Mouse (Mus musculus): ENCODE measurements around the gene Aldh9a1.

Aldh9a1 gene

DNA sequence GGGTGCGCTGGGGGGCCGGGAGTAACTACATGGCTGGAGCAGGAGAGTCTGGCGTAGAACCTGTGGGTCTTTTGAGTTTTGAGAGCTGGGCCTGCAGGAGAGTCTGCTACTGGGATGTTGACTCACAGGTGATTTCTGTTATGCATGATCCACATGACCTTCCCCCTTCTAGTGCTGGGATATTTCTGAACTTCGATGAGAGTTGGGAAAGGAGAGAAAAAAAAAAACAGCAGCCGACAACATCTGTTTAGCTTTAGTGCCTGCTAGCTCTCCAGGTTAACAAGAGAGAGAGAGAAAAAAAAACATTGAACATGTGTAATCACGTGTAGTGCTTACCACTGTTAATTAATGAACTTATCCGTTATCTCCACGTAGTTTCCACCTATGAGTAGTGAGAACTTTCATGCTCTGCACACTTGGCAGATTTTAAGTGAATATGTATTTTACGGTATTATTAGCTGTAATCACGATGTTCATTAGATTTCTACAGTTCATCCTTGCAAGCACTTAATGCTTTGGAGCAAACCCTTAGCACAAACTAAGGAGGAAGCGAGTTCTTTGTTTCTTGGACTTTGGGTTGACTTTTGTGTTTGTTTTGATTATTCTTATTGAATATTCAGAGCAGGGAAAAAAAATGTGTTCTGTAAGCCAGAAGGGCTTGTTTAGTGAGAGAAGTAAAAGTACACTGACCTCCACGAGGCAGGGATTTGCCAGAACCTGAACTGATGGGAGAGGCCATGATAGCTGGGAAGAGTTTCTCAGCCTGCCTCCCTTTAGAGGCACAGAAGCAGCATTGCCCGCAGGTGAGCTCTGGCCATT lies 1.0 kb downstream of the Aldh9a1 start:
- DNase-seq (ENCODE audit: low spot score) = no peak

GRCm38 (mm10) chr1:167352403-167352802 lies 2.6 kb downstream of the Aldh9a1 start:
- DNase-seq (ENCODE audit: low spot score) = no peak

DNA sequence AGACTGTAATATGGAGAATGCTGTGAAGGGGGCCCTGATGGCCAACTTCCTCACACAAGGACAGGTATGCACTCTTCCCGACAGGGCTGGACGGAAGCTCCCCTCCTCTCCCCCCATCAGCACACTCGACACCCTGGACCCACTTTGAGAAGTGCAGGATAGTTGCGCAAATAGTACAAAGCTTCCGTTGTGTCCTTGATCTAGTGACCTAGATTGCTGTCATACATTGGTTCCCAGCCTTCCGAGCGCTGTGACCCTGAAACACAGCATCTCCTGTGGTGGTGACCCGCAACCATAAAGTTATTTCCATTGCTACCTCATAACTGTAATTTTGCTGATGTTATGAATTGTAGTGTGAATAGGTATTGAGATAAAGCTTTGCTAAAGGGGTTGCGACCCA lies 7.6 kb downstream of the Aldh9a1 start:
- no peak for DNase-seq (ENCODE audit: low spot score)

GRCm38 (mm10) chr1:167358731-167359130 lies 8.9 kb downstream of the Aldh9a1 start:
- DNase-seq (ENCODE audit: low spot score) = no peak

- no peak for DNase-seq (ENCODE audit: low spot score)
These were observed 10.5 kb downstream of the Aldh9a1 start for GRCm38 (mm10) chr1:167360268-167360667.

GRCm38 (mm10) chr1:167362819-167363218 lies 13.0 kb downstream of the Aldh9a1 start:
- DNase-seq (ENCODE audit: low spot score) = no peak

DNA sequence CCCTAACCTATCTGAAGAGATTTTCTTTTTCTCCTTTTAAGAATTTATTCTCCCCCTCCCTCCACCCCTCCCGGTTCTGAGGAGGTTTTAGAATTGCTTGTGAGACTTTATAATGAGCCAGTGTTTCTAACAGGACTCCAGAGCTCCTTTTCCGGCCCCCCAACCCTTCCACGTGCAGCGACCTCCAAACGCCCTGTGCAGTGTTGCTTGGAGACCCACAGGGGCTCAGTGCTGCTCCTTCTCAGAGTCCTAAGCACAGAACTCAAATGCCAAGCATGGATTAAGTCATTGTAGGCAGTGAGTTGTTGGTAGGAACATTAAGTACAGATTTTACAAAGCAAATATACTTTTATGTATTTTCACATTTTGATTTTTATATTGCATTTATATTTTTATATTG lies 13.5 kb downstream of the Aldh9a1 start:
- DNase-seq (ENCODE audit: low spot score) = no peak

GRCm38 (mm10) chr1:167365808-167366207 lies 16.0 kb downstream of the Aldh9a1 start:
- DNase-seq (ENCODE audit: low spot score) = no peak

GRCm38 (mm10) chr1:167366621-167367020 lies 16.8 kb downstream of the Aldh9a1 start:
- no peak for DNase-seq (ENCODE audit: low spot score)

DNA sequence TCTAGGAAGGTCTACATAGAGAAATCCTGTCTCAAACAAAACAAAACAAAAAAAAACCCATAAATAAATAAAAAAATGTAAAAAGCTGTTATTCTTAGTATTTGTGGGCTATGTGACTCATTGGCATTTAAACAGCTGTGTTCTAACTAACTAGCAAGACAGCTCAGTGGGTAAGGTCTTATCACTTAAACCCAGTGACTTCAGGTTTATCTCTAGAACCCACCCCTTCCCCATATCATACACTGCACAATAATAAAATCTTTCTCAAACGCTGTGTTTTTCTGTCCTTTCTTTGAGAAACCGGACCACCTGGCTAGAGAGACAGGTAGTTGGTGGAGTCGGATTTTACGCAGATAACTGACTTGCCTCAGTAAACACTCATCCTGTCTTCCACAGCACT lies 18.2 kb downstream of the Aldh9a1 start:
- no peak for DNase-seq (ENCODE audit: low spot score)

GRCm38 (mm10) chr1:167368513-167368912 lies 18.7 kb downstream of the Aldh9a1 start:
- DNase-seq (ENCODE audit: low spot score) = no peak

DNA sequence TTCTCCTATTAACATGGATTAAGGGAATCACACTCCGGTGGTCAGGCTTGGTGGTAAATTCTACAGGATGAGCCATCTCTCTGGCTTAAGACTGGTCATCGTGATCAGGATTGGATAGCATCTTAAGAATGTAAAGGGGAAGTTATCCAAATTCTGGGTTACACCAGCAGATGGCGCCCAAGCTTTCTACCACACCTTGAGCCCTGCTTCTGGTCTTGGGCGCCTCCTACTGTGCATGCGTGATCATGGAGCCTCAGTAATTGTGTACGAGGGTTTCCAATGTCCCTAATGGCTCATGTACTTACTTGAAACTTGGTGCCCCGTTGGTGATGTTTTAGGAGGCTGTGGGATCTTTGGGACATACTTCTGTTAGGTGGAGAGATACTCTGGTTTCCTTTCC lies 20.1 kb downstream of the Aldh9a1 start:
- DNase-seq (ENCODE audit: low spot score) = peak; percentile 46

DNA sequence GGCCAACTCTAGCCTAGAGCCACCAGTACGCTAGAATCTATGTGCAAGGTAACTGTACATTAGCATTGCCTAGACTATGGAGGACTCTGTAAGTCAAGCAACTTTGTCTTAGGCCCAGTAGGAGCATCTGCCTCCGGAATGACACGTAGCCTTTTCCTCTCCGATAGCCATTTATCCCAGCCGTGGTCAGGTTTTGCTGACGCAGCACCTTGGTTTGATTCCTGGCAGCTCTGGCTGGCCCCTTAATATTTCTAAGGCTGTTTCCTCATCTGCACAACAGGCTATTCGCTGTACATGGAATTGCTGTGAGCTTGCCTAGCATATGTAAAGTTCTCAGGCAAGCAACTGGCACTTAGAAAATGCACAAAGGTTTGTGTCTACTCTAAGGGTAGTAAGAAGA lies 22.9 kb downstream of the Aldh9a1 start:
- no peak for DNase-seq (ENCODE audit: low spot score)

- DNase-seq (ENCODE audit: low spot score) = no peak
These were observed 24.4 kb downstream of the Aldh9a1 start for GRCm38 (mm10) chr1:167374003-167374784.

DNA sequence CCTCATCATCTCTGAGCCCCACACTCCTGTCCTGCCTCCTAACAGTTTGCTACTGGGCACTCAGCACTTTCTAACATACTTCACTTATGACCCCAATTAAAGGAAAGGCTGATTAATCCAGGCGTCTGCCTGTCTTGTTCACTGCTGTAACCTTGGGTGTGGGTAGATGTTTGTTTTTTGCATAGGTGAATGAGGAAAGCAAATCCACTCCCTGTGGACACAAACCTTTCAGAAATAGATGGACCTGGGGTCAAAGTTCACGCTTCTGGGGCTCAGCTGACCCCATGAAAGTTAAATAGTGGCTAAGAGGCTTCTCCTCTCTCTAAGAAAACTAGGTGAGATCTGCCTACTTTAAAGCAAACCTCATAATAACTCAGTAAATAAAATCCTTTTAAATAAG lies 25.2 kb downstream of the Aldh9a1 start:
- no peak for DNase-seq (ENCODE audit: low spot score)

DNA sequence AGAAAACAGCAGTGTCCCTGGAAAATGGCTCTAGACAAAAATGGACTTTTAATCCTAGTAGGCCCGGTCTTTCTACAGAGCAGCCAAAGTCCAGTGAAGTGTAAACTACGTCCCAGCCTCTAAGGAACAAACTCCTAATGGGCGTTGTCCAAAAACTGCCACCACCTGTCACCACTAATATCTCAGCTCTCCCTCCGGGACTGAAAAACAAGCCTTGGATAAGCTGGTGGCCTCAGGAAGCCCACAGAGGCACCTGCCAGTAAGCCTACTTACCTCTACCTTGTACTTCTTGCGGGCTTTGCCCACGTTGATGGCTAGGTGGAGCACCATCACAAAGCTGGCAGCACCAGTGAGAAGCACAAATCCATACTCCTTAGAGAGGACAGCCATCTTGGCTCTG lies 28.2 kb downstream of the Aldh9a1 start:
- no peak for DNase-seq (ENCODE audit: low spot score)

DNA sequence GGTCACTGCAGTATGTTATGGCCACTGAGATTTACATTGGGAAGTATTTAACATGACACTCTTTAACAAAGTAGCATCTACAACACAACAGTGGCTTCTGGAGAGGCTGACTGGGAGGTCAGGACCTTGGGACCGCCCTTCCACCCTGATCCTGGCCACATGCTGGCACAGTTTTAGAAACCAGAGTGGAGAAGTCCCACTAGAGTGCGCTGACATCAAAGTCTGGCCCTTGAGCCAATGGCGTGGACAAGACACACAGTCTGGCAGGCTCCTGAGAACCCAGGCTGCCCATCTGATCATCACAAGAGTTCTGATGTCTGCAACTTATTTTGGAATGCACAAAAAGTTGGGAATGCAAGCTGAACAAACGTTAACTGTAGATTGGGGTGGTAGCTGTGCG lies 30.0 kb downstream of the Aldh9a1 start:
- DNase-seq (ENCODE audit: low spot score) = no peak

DNA sequence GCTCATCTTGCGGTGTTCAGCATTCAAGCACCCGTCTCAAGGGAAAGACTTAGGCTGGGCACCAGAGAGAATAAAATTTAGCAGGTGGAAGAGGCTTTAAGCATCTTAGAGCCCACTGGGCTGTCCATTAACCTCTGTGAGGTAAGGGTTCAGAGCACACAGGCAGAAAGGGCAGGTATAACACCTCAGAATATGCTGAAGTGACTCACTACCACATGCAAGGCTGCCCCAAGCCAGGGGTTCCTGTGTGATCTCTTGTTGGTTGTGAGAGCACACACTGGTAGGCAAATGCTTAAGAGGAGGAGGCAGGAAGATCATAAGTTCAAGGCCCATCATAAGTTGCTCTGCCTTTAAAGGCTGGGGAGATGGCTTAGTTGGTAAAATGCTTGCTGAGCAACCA lies 30.4 kb downstream of the Aldh9a1 start:
- DNase-seq (ENCODE audit: low spot score) = no peak

DNA sequence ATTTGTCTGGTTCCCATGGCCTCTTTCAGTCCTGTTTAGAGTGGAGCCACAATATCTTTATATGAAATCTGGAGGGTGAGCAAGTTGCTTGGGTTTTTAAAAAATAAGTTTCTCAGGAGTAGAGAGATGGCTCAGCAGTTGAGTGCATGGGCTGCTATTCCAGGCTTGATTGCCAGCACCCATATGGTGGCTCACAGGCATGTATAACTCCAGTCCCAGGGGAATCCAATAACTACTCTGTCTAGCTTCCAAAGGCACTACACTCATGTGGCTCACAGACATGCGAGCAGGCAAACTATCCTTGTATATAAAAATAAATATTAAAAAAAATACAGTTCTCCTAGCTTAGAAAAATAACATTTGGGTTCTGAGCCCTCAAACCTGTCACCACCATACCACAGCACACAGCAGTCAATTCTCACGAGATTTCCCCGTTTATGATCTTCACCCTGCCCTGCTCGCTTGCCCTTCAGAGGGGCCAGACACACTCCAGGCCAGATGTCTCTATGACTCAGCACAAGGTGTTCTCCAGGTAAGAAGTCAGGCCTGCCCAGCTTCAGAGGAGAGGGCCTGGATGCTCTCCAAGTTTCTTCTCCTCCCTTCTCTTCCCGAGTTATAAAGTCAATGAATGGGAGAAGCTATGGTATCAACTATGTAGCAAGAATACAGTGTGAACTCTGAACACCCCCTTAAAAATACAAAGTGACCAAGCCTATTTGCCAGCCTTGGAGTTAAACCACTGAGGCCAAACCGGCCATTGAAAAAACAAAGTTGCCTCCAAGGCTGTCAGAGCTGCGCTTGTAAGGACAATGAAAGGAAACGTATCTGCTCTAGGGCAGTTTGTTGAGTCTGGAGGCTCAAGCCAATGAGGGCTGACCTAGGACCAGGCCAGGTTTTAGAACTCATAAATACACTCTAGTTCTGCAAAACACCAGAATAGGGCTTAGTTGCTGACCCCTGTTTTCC lies 31.5 kb downstream of the Aldh9a1 start:
- DNase-seq (ENCODE audit: low spot score) = no peak

GRCm38 (mm10) chr1:167382316-167382715 lies 32.5 kb downstream of the Aldh9a1 start:
- no peak for DNase-seq (ENCODE audit: low spot score)

DNA sequence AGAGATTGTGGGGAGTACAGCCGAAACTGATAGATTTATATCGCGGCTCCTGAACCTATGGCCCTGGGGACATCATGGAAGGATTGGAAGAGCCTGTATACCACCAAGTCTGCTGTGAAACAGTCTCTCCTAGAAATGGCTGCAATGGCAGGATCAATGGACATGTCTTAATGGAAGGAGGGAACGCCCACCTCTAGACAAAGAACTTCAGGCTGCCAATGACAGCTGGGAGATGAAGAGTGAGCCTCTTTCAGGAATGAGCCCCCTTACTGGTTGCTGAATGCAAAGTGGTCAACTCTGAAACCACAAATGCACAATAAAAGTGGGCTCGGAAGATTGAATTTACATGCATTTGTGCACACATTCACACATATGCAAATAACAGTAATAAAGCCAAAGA lies 33.0 kb downstream of the Aldh9a1 start:
- DNase-seq (ENCODE audit: low spot score) = no peak

DNA sequence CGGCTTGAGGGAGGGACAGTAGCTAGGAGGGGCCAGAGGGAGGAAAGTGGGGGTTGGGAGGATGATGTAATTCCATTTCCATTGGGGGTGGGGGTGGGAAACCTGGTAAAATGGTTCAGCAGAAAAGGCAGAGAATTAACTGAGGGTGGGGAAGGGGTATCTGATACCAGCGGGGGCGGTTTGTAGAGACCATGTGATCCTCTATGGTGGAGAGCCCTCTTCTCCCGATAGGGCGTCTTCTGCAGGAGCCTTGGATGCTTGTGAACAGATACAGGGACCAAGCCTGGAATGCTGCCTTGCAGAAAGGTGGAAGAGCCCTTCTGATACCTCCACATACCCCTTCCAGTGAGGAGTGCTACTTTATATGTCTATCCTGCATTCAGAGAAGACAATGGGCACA lies 33.4 kb downstream of the Aldh9a1 start:
- no peak for DNase-seq (ENCODE audit: low spot score)
